Mouse (Mus musculus) kidney, embryonic 16.5 days (tissue): ENCODE measurements around the gene Pfn1. TPM values are rescaled to one million over a fixed set of nuclear protein-coding genes. Genes with fewer than 3 reads are reported as not detected.

Experiments
- ATAC-seq: fragments of 200-750 bp; cut with Nextera tagmentation; 2 replicates; pipeline ENCODE4 v1.8.0; 2017; ENCODE audit warnings: moderate TSS enrichment; ENCODE audit not compliant: low FRiP score, low TSS enrichment
- H3K27ac ChIP-seq: fragments of 300-500 bp; sonication (generic); 2 replicates; pipeline ENCODE4 v1.5.1; 2014; ENCODE audit warnings: low read length
- H3K27me3 ChIP-seq: fragments of 300-500 bp; sonication (generic); 2 replicates; pipeline ENCODE4 v1.6.1; 2014; ENCODE audit warnings: low read length, control low read depth, mixed read lengths; ENCODE audit not compliant: insufficient read depth
- H3K36me3 ChIP-seq: fragments of 300-500 bp; sonication (generic); 2 replicates; pipeline ENCODE4 v1.6.1; 2014; ENCODE audit warnings: low read length, control low read depth, mixed read lengths; ENCODE audit not compliant: insufficient read depth
- H3K4me1 ChIP-seq: fragments of 300-500 bp; sonication (generic); 2 replicates; pipeline ENCODE4 v1.6.1; 2014; ENCODE audit warnings: low read length, control low read depth, mixed read lengths; ENCODE audit not compliant: insufficient read depth
- H3K4me2 ChIP-seq: fragments of 300-500 bp; sonication (generic); replicated peaks from 2 replicates; pipeline ENCODE4 v1.6.1; 2014; ENCODE audit warnings: low read depth, low read length
- H3K4me3 ChIP-seq: fragments of 300-500 bp; sonication (generic); 2 replicates; pipeline ENCODE4 v1.5.1; 2014; ENCODE audit warnings: mild to moderate bottlenecking, low read length
- H3K9ac ChIP-seq: fragments of 300-500 bp; sonication (generic); replicated peaks from 2 replicates; pipeline ENCODE4 v1.6.1; 2014; ENCODE audit warnings: low read length
- H3K9me3 ChIP-seq: fragments of 300-500 bp; sonication (generic); 2 replicates; pipeline ENCODE4 v1.6.1; 2016; ENCODE audit warnings: low read length, control low read depth
- WGBS: fragments of 180-500 bp; shearing (Covaris S2); extraction: QIAGEN DNeasy Blood & Tissue Kit; methylation state at CpG from one replicate; pipeline ENCODE4 v1.1.7; 2014; 5-methylcytosine and 5-hydroxymethylcytosine counted together
- polyA plus RNA-seq: library from polyadenylated mRNA; unstranded; fragments of >200 nt; fragmentation: Nextera tagmentation; extraction: Ambion mirVana; gene quantifications from 2 replicates; pipeline ENCODE4 v1.2.1, GENCODE M21; 2015

Pfn1 gene
- polyA plus RNA-seq, 1 experiment from 2014 or later = 1,671 TPM

DNA sequence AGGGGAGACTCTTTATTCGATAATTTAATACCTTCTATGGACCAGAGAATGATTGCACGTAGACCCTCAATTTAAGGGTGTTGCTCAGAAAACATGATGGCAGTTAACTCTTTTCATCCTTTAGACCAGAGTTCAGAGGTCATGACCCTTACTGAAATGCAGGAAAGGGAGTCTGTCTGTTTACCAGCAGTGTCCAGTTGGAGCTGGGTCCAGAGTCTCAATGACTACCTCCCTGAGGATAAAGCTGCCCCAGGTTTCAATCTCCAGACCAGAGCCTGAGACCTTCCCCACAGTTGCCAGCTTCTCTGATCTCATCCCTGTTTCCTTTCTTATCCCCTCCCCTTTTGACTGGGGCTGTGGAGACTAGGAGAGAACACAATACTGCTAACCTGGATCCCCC, 24.1 kb upstream of the Pfn1 start:
- Histone ChIP-seq H3K9ac (no peak overlapping the region), H3K9me3 (no peaks in the 10 kb centered on the region), H3K36me3 (peaks cover 29% of the 10 kb centered on the region), H3K4me1 (peaks cover 5% of the 10 kb centered on the region), H3K27ac (no peak overlapping the region), H3K27me3 (no peaks in the 10 kb centered on the region), H3K4me3 (no peak overlapping the region), H3K4me2 (no peak overlapping the region)
- no peak for ATAC-seq
- 61% methylated on average over 2 of the region's 2 CpGs for WGBS

DNA sequence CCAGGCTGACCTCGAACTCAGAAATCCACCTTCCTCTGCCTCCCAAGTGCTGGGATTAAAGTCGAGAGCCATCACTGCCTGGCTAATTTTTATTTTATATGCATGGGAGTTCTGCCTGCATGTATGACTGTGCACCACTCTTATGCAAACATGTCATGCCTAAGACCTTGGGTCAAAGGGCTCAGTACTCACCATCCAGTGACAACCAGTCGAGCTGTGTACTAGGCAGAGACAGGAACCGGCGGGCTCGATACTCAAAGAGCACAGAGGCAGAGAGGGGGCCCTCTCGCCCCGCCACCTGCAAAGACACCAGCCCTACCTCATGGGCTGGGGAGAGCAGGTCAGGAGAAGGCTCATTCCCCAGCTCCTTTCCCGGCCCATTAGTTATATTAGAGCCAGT, 23.6 kb upstream of the Pfn1 start:
- Histone ChIP-seq H3K27me3 (no peaks in the 10 kb centered on the region), H3K36me3 (peaks cover 27% of the 10 kb centered on the region)
- 82% methylated on average over 9 of the region's 9 CpGs for WGBS

DNA sequence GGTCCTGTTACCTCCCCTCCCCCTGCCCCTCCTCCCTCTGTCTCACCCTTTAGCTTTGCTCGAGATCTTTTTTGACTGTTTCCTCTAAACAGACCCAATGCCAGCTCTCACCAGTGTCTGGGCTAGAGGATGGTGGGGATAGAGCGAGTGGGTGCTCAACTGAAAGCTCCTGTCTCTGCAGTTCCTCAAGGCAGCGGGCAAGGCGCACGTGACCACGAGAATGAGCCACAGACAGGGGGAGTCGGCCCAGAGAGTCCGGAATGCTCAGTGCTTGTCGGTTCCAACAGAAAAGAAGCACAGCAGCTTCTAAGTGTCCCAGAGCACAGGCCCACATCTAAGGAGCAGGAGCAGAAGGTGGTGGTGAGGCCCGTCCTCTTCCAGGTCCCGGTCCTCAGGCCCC, 20.1 kb upstream of the Pfn1 start:
- no peak overlapping the region for H3K9ac ChIP-seq
- ATAC-seq = no peak
- 79% methylated on average over 11 of the region's 11 CpGs for WGBS
- H3K27me3 ChIP-seq = no peaks in the 10 kb centered on the region
- H3K4me1 ChIP-seq = peaks cover 10% of the 10 kb centered on the region
- peaks cover 20% of the 10 kb centered on the region for H3K36me3 ChIP-seq
- H3K9me3 ChIP-seq = no peaks in the 10 kb centered on the region
- no peak overlapping the region for H3K4me2 ChIP-seq
- no peak overlapping the region for H3K4me3 ChIP-seq
- H3K27ac ChIP-seq = no peak overlapping the region

More for the DNA sequence above, 23.6 kb upstream of the Pfn1 start:
- no peak overlapping the region for H3K4me3 ChIP-seq
- no peak overlapping the region for H3K4me2 ChIP-seq
- no peaks in the 10 kb centered on the region for H3K9me3 ChIP-seq
- H3K9ac ChIP-seq = no peak overlapping the region
- H3K27ac ChIP-seq = no peak overlapping the region
- ATAC-seq = no peak
- H3K4me1 ChIP-seq = peaks cover 5% of the 10 kb centered on the region

DNA sequence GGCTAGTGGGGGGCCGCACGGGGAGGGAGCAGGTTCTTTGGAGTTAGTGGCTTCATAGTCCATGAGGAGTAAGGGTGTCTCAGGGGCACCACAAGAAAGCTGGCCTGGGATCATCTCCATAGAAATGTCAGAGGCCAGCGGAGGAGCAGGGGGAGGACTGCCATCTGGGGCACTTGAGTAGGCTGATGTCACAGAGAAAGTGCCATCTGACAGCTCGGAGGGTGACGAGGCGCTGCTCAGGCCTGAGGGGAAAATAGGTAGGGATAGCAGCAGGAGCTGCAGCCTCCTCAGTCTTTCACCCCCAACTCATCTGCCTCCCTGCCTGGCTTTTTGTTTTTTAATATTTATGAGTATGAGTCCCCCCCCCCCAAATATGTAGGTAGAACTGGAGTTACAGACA, 19.6 kb upstream of the Pfn1 start:
- H3K27me3 ChIP-seq = no peaks in the 10 kb centered on the region
- no peaks in the 10 kb centered on the region for H3K9me3 ChIP-seq
- H3K27ac ChIP-seq = no peak overlapping the region
- WGBS = 76% methylated on average over 6 of the region's 6 CpGs
- peaks cover 10% of the 10 kb centered on the region for H3K4me1 ChIP-seq
- H3K36me3 ChIP-seq = peaks cover 16% of the 10 kb centered on the region
- ATAC-seq = no peak
- no peak overlapping the region for H3K9ac ChIP-seq
- H3K4me2 ChIP-seq = no peak overlapping the region
- H3K4me3 ChIP-seq = no peak overlapping the region

DNA sequence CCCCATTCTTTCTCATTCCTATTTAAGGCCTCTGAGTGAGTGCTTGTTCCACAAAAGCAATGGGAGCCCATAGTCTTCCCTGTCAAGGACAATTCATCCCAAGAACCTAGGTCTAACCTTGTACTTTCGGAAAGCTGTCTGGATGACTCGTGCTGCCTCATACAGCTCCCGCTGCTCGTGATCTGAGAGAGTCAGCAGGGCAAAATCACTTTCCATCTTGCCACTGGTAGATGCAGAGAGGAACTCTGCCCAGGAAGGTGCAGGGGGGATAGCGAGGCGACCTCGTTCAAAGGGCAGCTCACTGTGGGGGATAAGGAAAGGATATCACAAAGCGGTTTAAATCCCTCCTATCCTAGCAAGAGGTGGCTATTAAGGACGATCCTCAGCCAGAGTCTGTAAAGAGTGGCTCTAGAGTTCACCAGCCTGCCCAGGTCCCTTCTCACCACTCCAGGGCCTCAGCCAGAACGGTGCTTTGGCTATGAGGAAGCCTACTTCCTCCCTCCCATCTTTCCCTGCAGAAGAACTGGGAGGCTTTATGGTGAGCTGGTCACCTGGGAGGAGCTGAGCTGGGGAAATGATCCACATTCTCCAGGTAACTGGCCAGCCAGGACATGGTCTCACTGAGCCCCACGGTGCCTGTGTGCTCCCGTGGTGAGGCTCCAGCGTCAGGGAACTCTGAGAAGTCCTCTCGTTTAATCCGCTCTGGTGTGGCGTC, 17.0 kb upstream of the Pfn1 start:
- Histone ChIP-seq H3K4me3 (no peak overlapping the region), H3K27ac (no peak overlapping the region), H3K4me1 (peaks cover 24% of the 10 kb centered on the region), H3K36me3 (peaks cover 18% of the 10 kb centered on the region), H3K9ac (no peak overlapping the region), H3K27me3 (no peaks in the 10 kb centered on the region), H3K9me3 (no peaks in the 10 kb centered on the region), H3K4me2 (no peak overlapping the region)
- ATAC-seq = no peak
- 88% methylated on average over 16 of the region's 16 CpGs for WGBS

DNA sequence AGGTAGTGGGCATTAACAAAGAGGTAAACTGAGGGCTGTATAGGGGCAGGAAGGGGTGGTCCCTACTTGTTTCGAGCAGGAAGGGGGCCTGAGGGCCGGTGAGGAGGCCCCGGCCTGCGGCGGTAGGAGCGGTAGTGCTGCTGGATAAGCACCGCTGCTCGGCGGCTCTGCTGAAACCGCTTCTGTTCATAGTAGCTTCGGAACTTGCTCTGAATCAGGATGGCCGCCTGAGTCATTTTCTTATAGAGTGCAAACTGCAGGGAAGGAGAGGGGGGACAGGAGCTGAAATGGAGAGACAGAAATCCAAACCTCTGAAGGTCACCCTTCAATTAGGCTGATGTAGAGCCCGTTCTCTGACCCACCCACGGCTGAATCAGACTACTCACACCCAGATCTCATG, 16.0 kb upstream of the Pfn1 start:
- Histone ChIP-seq H3K9me3 (no peaks in the 10 kb centered on the region), H3K4me1 (peaks cover 24% of the 10 kb centered on the region), H3K27me3 (no peaks in the 10 kb centered on the region), H3K9ac (peak overlapping the region; percentile 91), H3K36me3 (peaks cover 19% of the 10 kb centered on the region), H3K4me2 (peak overlapping the region; percentile 89), H3K4me3 (peak overlapping the region; percentile 75), H3K27ac (peak overlapping the region; percentile 99)
- ATAC-seq = no peak
- 35% methylated on average over 14 of the region's 14 CpGs for WGBS

DNA sequence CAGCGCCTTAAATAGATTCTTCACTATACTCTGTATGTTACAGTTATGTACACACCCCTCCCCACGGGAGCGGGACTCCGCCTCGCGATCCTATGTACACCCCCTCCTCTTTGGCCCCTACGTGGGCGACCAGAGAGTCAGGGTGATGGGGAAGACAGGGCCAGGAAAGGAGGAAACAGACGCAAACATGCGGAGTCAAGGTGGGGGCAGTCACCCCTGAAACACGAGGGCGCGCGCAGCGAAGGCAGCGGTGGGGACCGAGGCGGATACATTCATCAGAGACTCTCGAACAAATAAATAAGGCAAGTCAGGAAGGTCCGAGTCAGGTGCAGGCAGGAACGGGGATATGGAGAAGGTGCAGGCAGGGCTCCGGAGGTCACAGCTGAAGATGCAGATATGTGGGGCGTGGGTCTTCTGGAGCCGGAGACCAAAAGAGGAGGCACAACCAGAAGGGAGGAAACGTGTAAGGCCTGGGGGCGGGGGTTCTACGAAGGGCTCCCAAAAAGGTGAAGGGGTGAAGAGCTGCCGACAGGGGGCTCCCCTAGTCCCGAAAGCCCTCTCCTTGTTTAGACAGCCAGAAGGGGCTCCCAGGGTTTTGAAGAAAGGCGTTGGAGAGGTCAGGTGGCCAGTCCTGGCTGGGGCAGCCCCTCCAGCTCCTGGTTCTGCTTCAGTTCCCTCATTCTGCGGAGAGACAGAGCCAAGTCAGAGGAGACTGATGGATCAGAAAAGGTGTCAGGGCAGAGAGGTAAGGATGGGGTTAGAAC, 15.3 kb upstream of the Pfn1 start:
- peaks cover 24% of the 10 kb centered on the region for H3K36me3 ChIP-seq
- peak overlapping the region; percentile 91 for H3K9ac ChIP-seq
- peak overlapping the region; percentile 75 for H3K4me3 ChIP-seq
- no peaks in the 10 kb centered on the region for H3K27me3 ChIP-seq
- peak overlapping the region; percentile 89 for H3K4me2 ChIP-seq
- H3K9me3 ChIP-seq = no peaks in the 10 kb centered on the region
- WGBS = under 1% methylated on average over 31 of the region's 31 CpGs
- H3K4me1 ChIP-seq = peaks cover 24% of the 10 kb centered on the region
- peak overlapping the region; percentile 99 for H3K27ac ChIP-seq
- peak; percentile 23 for ATAC-seq

DNA sequence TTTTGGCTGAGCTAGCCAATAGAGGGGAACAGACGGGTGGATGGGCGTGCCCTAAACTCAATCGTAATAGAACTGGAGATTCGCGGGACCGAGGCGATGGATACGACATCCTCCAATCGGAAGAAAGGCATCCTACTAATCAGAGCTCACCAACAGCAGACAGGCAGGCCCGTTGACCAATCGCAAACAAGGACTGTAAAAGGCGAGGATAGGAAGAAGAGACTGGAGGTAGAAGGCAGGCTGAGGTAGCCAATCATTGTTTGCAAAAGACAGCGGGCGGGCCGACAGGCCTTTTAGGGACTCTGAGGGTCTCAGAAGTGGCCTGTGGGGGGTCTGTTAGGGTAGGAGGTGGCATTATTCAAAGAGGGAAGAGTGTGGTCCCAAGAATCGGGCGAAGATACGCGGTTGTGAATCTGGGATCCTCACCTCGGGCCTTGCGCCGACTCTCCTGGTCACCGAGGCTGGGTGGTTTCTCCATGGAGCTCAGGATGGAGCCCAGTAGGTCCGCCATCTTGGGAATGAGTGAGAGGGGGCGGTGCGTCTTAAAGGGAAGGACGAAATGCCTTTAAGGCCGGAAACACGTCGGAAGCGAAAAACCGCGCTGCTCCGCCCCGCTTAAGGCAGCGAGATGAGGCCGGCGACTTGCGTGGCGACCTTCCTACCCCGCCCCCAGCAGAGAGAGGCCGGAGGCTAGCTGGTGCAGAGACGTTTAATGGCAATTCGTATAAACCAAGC, 14.5 kb upstream of the Pfn1 start, which contains the start of gene Spag7:
TSS of gene Spag7 (minus strand) at position 646 of the 735 bp plus-strand sequence.
- under 1% methylated on average over 44 of the region's 44 CpGs for WGBS
- Histone ChIP-seq H3K9me3 (no peaks in the 10 kb centered on the region), H3K4me2 (peak within 1 kb of the TSS; percentile 89)

DNA sequence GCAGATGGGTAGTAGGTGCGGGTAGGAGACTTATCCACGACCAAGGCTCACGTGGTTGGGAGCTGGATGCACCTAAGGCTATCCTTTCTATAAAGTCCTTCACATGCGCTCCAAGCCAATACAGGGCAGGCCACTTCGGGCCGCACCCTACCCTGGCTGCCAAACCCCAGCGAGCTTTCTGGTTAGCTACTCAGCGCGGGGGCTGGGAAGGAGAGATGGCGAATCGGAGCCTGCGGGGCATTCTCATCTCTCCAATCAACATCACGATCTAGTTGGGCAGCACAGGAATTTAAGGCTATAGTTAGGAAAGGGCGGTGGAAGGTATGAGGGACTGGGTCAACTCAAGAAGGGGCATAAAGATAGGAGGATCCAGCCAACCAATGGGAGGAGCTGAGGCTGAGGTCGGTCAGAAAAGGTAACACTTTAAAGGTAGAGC, 13.9 kb upstream of the Pfn1 start:
- H3K4me3 ChIP-seq = peak overlapping the region; percentile 75
- peaks cover 27% of the 10 kb centered on the region for H3K36me3 ChIP-seq
- under 1% methylated on average over 15 of the region's 15 CpGs for WGBS
- peak; percentile 63; the same call in 1 of the 2 replicates for ATAC-seq
- H3K9me3 ChIP-seq = no peaks in the 10 kb centered on the region
- peaks cover 24% of the 10 kb centered on the region for H3K4me1 ChIP-seq
- H3K4me2 ChIP-seq = peak overlapping the region; percentile 89
- peak overlapping the region; percentile 72 for H3K9ac ChIP-seq
- H3K27ac ChIP-seq = peak overlapping the region; percentile 99
- H3K27me3 ChIP-seq = no peaks in the 10 kb centered on the region

More for the DNA sequence above, 14.5 kb upstream of the Pfn1 start, which contains the start of gene Spag7:
- Histone ChIP-seq H3K27ac (peak within 1 kb of the TSS; percentile 99), H3K9ac (peak within 1 kb of the TSS; percentile 91), H3K4me1 (peaks cover 24% of the 10 kb centered on the region), H3K4me3 (peak within 1 kb of the TSS; percentile 75), H3K36me3 (peaks cover 26% of the 10 kb centered on the region), H3K27me3 (no peaks in the 10 kb centered on the region)
- peak; percentile 97 for ATAC-seq
